Mouse (Mus musculus) layer of hippocampus, postnatal 25 days (tissue): ENCODE data around the gene Alox12. TPM values are rescaled to one million over a fixed set of nuclear protein-coding genes. Genes with fewer than 3 reads are reported as not detected.

ENCODE experiments used
- DNase-seq, 2 experiments: peaks; one replicate each; pipeline ENCODE4 v3.0.0; 2022; ENCODE audit warnings: mixed read lengths in 2 of 2, low spot score in 1 of 2; ENCODE audit errors: extremely low spot score in 1 of 2
- total RNA-seq, 2 experiments: library from RNA; stranded (reverse); gene quantifications; 2 replicates each; pipeline ENCODE4 v1.2.3; 2021

Gene Alox12
- total RNA-seq, 2 experiments from 2014 or later: 0.20 TPM; not detected in 1

GRCm38 (mm10) chr11:70242591-70242990 lies 12.6 kb downstream of the Alox12 start:
- DNase-seq: no peak

- peak; percentile 70 to 86 for DNase-seq
Measured at GRCm38 (mm10) chr11:70239541-70240279, 15.4 kb downstream of the Alox12 start, which contains the start of the genes Gm21988 and Rnasek. Gm21988 (minus strand) TSS chr11:70239830. Rnasek (minus strand) TSS chr11:70239842.

GRCm38 (mm10) chr11:70238591-70239440 lies 16.3 kb downstream of the Alox12 start:
- DNase-seq: peak in 1 of 2 experiments; percentile 12

DNA sequence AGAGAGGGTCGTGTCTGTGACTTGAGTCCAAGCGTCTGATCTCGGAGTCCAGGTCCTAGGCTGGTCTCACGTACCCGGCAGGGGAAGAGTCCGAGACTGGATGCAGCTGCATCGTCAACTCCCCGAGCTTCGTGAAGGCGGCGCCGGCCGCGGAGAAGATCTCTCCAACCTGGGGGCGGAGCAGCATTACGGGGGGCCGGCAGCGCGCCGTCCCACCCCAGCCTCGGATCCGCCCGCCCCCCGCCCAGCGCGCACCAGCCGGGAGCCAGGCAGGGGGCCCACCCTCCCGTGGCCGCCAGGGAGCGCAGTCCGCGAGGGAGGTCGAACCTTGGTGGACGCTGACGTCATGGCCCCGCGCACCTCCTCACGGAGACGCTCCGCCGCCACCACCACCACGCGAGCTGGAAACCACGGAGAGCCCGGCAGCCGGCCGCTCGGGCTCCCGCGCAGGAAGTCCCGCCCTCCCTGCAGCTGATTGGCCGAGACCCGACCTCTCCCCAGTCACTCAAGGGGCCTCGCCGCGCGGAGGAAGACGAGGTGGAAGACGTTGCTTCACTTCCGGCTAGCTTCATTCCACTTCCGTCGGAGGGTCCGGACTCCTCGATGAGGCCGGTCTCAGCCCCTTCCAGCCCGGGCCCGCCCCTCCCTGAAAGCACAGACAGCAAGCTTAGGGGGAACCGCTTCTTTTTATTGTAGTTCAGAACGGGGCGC lies 17.5 kb downstream of the Alox12 start, which contains the start of gene 0610010K14Rik:
0610010K14Rik (minus strand) TSS at position 458 of the 711 bp plus-strand sequence.
- DNase-seq: peak; percentile 96 to 98

DNA sequence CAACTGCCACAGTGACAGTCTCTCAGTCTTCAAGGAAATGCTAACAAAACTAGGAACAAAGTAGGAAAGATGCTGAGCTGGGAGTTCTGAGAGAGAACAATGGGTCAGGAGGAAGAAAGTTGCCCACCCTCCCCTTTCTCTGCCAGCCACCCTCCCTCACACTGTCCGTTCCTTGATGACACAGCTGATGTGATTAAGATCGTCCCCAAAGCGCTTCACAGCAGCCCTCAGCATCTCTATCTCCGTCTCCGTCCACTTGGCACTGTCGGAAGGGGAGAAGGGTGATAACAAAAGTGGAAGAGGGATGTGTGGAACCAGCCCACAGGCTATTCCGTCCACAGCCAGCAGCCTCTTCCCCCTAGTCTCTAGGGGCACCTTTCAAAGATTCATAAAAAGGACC lies 18.4 kb downstream of the Alox12 start:
- DNase-seq: no peak

DNA sequence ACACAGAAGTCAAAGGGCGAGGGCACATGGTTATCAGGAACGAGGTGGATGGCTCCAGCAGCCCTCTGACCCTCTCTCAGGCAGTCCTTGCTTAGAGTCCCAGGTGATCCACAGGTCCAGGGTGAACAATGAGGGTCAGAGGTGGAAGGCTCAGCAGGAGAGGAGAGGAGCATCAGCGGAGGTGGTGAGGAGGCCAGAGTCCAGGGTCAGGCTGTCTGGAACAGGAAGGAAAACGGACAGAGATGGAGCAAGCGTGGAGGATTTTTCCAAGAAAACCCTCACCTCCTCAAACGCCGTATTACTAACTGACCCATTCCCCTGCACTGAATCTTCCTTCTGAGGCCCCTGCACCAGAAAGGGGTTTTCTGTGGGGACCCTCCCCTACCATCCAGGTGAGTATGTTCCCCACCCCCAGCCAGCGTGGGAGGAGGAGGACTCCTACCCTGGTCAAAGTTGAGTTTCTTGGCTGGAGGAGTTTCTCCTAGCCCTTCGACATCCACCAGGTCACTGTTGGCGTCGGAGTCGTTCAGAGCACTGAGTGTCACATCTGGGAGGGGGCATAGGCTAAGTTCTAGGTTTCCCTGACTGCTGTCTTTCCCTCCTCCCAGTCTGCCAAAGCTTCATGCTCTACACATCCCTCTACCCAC lies 19.8 kb downstream of the Alox12 start:
- no peak for DNase-seq

DNA sequence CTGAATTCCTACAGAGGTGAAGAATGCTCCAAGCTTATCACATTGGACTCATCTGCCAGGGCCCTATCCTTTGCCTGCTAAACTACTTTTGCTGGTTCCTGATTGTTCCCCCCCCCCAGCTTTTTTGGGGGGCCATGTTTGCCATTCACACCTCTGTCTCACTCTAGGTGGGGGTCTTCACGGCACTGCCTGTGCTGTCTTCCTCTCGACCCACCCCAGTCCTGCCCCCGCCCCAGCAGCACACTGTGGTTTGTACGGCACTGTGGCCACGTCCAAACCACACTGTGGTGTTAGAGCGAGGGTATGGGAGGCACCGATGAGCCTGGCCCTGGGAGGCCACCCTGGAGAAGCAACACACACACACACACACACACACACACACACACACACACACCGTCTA lies 20.7 kb downstream of the Alox12 start:
- no peak for DNase-seq

- no peak for DNase-seq
Measured at GRCm38 (mm10) chr11:70234037-70234436, 21.1 kb downstream of the Alox12 start.

- no peak for DNase-seq
Measured at GRCm38 (mm10) chr11:70233016-70233415, 22.1 kb downstream of the Alox12 start.

GRCm38 (mm10) chr11:70232546-70232945 lies 22.6 kb downstream of the Alox12 start:
- DNase-seq: peak in 1 of 2 experiments; percentile 58

GRCm38 (mm10) chr11:70230239-70230727 lies 24.9 kb downstream of the Alox12 start:
- DNase-seq: peak; percentile 68 to 89

DNA sequence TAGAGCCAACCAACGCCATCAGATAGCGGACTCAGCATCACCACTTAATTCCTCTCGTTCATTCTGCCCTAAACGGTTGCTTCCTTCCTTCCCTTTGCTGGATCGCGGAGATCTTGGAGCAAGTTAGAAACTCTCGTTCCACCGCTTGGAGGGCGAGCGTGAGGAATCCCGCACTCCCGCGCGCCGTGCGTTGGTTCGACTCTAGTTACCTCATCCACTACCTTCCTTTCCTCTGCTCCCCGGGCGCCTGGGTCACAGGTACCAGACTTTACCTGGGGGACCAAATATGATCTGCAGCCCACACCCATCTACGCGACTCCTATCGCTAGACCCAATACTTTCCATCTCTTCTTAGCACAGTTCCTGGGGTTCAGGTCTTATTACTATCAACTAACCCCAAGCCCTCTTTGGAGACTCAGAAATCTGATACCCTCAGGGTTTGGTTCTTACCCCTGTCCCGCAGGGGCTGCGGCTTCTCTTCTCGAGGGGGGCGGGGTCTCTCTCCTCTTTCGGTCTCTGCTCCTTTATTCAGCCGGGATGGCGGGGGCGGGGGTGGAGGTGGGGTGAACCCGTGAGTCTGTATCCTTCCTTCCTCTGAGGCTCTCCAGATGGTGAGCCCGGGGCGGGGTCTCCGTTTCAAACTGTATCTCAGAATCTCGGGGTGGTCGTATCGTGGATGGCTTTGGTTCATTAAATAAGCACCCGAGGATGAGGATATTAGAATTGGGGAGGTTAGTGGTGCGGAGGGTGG lies 25.7 kb downstream of the Alox12 start, which contains the start of gene Bcl6b:
Bcl6b (minus strand) TSS at position 539 of the 751 bp plus-strand sequence.
- DNase-seq: no peak

GRCm38 (mm10) chr11:70228828-70229227 lies 26.3 kb downstream of the Alox12 start:
- peak in 1 of 2 experiments; percentile 77 for DNase-seq

DNA sequence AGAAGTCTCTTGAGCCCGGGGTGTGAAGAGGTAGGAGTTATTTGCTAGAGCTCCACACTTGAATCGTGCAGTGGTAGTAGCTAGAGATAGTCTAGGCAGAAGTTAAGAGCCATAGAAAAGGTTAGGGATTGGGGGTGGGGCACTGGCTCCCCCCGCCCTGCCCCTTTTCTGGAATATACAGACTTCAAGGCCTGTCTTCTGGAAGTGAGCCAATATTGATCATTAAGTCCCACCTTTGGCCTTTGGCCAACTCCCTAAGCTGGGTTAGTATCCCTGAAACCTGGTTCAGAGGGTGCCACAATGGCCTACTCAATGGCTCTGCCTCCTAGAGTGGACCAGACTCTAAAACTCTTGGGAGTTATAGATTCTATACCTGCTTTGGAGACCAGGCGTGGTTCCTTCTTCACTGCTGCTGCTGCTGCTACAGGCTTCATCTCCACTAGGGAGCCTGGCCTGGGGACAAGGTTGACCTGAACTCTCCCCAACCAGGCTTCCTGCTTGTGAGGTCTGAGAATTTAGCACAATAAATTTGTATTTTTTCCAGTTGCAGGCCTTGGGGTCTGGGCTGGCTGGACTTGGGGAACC lies 27.4 kb downstream of the Alox12 start:
- DNase-seq: no peak

GRCm38 (mm10) chr11:70227126-70227525 lies 28.0 kb downstream of the Alox12 start:
- DNase-seq: no peak

- no peak for DNase-seq
Measured at GRCm38 (mm10) chr11:70226602-70226890, 28.6 kb downstream of the Alox12 start.

- no peak for DNase-seq
Measured at GRCm38 (mm10) chr11:70225798-70226601, 29.2 kb downstream of the Alox12 start.

DNA sequence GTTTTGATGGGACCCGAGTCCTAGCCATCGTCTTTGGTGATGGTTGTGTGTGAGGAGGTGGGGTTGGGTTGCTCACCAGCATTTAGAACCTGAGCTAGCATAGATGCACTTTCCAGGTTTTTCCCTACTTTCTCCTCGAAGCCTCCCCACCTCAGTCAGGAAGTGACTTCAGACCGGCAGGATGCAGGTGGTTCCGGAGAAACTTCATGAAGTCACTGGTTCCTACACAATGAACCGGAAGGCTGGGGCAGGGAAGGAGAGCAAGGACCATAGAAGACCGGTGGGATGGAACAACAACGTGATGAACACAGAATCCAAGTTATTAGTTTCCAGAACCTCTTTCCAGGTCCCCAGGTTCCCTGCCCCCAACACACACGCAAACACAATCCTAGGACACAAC lies 31.4 kb downstream of the Alox12 start:
- DNase-seq: no peak
